Mouse (Mus musculus) cerebellum, postnatal 10 days (tissue): Measurements from ENCODE around the gene Gpkow.

Source experiments
- DNase-seq, 2 experiments: peaks; one replicate each; pipeline ENCODE4 v3.0.0; 2021; ENCODE audit warnings: mixed read lengths in 2 of 2

Gpkow gene

DNA sequence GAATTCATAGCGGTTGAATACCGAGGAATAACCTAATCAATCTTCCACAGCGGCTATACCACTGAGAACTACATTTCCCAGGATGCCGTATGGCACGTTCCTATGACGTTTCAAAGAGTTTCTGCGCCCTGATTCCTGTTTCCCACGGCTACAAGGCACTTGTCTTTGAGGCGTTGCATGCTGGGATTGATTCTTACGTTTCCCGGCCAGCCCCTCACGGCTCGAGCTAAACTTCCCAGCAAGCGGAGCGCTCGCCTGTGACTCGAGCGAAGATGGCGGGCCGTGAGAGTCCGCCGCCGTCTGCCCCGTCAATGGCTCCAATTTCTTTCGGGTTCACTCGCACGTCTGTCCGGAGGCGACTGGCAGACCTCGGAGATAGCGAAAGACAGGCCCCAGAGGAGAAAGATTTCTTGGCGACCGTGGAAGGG lies at the start of gene Gpkow:
Gene Gpkow, plus strand, starts transcription at position 178 of the 428 bp plus-strand sequence.
- peak; percentile 82 to 88 for DNase-seq

DNA sequence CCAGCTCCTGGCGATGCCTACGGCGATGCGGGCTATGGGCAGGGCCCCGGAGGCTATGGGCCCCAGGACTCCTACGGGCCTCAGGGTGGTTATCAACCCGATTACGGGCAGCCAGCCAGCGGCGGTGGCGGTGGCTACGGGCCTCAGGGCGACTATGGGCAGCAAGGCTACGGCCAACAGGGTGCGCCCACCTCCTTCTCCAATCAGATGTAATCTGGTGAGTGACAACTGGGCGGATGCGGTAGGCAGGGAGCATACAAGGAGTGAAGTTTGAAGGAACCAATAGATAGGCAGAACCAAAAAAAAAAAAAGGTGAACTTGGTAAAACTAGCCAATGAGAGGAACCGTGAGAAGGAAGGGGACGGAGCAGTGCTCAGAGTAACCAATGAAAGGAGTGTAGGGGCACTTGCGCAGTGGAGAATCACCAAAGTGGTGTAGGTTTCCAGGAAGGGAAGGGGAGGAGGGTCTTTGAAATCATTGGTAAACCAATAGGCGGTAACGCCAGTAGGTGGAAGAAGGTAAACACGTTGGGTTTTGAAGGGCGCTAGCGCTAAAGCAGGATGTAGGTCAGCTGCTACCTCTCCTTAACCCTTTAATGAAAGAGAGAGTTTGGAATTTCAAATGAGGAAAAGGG lies 48.1 kb upstream of the Gpkow start:
- DNase-seq = peak; percentile 77 to 80

DNA sequence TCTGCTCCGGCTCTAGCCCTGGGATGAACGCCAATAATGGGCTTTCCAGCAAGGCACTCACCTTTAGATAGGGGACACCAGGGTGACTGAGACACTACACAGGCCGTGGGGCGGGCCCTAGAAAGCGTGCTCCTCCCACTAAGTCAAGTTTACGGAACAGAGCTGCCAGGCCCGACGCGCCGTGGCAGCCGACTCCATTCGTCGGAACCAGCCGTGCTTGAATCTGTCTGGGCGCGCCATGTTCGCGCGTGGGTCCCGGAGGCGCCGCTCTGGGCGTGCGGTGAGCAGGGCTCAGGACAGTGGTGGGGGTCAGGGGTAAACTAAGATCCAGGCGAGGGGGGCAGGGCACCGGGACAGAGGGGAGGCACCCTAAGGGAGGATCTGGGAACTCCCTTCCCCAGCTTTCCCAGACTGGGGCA lies 39.7 kb upstream of the Gpkow start, which contains the start of gene Prickle3:
Gene Prickle3, plus strand, starts transcription at position 40 of the 419 bp plus-strand sequence.
- DNase-seq = peak; percentile 80 to 82

DNA sequence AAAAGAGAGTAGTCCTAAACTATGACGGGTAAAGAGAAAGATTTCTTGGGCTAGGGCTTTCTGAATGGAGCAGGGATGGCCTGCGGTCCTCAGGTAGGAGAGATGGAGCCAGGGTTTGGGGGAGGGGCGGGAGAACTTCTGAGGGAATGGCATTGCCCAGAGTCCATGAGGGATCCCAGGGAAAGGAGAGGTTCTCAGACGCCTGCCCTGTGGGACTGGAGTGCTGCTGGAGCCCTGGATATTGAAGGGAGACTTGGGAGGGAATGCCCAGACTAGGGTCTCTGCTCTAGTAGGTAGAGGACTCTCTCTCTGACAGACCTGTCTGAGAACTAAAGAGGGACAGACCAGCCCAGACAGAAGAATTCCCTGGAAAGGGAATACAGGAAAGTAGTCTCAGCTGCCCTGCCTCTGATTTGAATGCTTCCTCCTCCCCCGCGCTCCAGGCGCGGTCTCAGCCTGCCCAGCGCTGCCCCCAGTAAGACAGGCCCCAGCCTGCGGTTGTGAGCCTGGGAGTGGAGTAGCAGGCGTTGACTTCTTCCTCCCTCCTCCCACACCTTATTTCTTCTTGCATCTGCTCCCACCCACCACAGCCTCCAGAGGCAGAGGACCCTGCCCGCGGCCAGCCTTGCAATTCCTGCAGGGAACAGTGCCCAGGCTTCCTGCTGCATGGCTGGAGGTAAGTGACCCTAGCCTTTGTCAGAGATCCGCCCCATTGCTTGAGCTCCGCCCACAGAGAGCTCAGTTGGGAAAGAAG lies 38.7 kb upstream of the Gpkow start:
- DNase-seq = no peak

DNA sequence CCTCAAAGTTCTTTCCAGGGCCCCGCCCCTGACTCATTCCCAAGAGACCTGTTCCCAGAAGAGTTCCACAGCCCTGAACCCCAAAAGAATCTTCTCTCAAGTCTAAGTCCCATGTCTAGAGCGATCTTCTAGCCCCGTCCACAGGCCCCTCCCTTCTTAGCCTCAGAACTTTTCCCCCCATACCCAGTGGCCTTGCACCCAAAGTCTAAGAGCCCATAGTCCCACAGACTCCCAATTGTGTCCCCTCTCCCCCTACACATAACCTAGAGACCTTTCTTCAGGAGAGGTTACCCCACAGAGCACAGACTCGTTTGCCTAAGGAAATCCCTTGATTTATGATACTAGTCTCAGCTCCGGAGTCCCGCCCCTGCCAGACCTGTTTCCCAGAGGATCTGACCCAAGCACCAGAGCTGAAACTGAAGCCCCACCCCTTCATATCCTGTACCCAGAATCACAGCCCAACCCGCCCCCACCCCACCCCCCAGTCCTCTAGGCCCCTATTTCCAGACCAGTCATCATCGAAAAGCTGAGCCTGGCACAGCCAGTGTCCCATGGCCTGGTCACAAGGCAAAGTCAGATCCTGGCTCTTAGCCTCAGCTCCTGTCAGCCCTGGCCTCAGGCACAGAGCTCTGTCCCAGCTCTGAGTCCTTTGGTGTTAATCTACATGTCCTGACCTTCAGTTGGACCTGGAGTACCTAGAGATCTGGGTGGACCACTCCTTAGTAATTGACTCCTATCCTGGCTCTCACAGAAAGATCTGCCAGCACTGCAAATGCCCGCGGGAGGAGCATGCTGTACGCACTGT lies 37.9 kb upstream of the Gpkow start:
- DNase-seq = no peak

DNA sequence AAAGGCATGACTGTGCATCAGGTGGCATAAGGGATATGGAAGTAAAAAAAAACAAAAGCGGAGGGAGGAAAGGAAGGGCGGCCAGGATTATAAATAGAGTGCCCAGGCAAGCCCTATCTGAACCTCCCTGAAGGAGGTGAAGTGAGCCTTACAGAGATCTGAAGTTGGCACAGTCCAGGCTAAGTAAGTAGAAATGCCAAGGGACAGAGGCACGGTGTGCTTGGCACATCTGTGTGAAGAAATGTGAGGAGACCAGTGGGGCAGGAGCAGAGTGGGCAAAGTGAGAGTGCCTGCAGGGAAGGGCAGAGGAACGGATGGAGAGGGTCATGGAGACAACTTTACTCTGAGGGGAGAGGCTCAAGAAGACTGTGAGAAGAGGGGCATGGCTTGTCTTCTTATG lies 35.8 kb upstream of the Gpkow start:
- DNase-seq = no peak

DNA sequence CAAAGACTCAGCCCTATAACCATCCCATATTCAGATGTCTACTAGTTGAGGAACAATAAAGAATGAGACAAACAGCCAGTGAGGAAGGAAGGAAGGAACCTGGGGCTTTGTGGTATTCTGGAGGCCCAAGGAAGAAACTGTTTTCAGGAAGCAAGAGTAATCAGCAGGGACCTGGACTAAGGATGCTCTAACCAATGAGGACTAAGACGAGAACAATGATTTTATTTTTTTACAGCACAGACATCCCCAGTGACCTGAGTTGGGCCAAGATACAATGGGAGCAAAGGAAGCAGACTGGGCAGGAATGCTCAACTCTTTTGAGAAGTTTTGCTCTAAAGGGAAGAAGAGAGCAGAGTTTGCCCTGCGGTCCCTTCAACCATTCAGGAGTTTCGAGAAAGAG lies 34.0 kb upstream of the Gpkow start:
- DNase-seq = no peak

DNA sequence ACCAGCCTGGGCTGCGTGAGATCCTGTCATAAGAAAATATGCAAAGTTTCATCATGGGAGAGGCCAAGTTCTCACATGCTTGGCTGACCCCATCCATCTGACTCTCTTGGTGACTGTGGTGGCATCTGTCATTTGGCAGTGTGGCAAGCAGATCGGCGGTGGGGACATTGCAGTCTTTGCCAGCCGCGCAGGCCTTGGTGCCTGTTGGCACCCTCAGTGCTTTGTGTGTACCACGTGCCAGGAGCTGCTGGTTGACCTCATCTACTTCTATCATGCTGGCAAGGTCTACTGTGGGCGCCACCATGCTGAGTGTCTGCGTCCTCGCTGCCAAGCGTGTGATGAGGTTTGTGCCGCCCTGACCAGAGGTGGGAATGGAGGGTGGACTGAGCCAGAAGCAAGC lies 32.1 kb upstream of the Gpkow start:
- peak; percentile 89 to 94 for DNase-seq

DNA sequence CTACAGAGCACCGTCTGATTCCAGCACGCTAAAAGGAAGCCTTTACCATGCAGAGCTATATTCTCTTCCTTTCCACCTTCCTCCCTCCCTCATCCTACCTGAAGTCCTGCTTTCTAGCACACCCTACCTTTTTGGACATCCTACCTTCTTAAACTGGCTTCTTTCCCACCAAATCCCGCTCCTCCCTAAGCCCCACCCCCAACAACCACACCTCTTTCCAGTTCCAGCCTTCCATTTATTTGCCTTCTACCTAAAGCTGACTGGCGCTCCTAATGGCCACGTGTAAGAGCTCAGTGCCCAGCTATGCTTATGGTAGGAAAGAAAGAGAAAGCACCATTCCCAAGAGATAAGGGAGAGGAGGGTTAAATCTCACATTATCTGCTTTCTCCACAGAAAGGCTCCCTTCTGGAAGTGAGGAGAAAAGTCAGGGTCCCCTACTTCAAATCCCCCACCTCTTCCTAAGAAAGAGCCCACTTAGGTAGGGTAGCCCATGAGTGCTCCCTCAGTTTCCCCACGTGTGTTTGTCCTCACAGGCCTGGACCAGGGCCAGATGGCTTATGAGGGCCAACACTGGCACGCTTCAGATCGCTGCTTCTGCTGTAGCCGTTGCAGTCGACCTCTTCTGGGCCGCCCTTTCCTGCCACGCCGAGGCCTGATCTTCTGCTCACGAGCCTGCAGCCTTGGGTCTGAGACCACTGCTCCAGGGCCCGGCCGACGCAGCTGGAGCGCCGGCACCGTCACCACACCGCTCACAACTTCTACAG lies 31.0 kb upstream of the Gpkow start:
- DNase-seq = peak; percentile 56 to 63

DNA sequence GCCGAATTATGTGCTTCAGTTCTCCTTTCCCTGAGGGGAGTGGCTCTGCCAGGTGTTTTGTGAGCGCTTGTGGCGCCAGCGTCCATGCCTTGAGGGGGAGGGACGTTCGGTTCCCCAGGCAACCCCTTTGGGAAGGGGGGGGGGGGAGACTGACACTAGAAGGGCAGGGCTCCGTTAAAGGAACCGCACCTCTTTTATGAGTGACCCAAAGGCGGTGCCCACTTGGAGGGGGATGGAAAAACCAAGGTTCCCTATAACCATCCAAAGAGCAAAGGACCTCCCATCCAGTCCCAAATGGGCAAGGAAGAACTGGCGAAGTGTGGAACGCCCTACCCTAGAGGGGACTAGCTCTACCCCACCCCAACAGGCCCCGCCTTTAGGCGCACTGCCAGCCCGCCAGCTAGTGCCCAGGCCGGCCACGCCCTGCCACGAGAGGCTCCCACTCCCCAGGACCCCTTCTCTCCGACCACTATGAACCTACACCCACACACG lies 26.5 kb upstream of the Gpkow start:
- DNase-seq = peak; percentile 85 to 91

DNA sequence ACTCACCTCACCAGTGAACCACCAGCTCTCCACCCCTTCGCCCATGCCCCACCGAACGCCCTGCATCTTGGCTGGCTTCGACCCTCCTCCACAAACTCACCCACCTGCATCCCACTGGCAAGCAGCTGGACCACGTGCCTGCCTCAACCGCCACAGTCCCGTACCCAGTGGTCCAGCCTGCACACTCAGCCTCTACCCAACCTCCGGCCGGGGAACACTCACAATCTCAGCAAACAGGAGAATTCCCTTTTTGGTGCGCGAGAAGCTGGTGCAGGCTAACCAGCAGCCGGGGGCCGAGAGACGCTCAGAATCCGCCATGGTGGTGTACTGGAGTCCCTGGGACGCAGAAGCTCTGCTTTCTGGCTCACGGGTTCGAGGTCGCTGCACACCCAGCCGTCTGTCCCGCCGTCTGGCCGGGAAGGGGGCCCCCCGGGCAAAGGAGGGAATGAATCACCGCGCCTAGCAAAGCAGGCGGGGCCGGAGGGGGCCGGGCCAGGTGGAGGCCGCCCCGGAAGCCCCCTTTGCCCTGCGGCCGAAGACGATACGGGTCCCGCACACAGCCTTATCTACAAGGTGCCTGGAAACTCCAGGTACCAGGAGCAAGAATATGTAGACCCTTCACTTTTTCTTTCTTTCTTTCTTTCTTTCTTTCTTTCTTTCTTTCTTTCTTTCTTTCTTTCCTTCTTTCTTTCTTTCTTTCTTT lies 25.9 kb upstream of the Gpkow start, which contains the start of gene Plp2:
Gene Plp2, minus strand, starts transcription at position 470 of the 703 bp plus-strand sequence.
- peak in 1 of 2 experiments; percentile 70 for DNase-seq

DNA sequence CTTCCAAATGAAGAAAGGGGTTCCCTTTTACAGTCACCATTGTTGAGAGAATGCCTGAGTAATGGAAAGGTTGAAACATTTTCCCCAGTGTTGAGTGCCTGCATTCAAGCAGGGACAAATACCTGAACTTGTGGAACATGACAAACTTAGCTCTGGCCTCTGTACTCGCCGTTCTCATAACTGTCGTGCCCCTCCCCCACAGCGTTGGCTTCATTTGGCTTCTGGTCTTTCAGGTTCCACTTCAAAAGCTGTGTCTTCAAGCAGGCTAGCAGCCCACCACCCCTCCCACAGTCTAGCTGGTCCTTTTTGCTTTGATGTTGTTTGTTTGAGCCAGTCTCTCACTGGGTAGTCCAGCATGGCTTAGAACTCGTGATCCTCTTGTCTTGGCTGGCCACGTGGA lies 24.2 kb upstream of the Gpkow start:
- DNase-seq = no peak

DNA sequence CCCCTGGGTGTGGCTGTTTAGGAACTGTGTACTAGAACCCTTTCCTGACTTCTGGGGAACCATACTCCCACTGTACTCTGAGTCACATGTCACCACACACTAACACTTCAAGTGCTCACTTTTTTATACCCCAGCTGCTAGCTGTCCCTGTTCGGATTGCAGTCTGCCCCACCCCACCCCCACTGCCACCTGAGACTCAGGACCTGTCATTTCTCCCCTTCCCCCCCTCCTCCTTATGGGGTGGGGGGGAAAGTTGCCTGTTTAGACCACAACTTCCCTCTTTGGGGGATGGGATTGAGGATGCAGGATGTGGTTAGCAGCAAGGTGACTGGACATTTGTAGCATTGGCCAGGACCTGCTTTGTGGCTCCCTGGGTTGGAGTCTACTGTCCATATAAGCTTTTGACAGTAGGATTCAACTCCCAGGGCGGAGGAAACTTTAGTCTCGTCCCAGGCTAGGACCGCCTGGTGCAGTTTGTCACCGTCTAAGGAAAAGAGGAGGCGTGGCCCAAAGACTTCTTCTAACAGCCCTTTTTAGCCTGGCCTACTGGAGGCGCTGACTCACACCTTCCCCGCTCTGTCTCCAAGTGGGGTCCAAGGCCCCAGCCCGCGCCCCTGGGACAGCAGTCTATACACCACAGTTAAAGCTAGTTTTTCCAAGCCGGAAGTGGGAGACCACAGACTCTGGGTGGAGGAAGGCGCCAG lies 23.2 kb upstream of the Gpkow start:
- no peak for DNase-seq

DNA sequence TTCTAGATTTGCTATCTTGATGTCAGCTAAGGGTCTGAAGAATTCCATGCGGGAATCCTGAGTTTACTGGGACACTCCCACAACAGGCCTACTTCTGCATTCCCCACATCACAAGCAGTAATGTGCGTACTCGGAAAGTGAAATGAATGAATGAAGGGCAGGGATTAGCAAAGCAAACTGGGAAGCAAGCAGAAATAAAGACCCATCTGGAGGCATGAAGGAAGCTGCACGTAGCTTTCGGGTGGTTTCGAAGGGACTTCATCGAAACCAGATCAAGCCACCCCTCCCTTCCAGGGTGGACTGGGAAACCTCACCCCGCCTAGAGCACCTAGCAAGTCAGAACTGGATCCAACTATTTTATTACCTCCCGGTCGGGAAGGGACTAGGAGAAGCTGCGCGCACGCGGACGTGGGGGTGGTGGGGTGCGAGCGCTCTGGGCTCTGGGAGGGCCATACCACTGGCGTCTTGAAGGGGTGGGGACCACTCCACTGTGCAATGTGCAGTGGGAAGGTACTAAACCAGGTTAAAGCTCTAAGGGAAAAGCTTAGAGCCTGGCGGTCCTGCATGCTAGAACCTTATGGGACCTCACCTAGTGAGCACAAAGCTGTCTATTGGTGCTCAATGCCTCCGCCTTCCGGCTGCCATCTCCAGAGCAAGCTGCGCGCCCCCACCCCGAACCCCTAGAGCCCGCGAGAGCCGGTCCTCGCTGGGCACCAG lies 22.5 kb upstream of the Gpkow start:
- DNase-seq = peak; percentile 39 to 41

DNA sequence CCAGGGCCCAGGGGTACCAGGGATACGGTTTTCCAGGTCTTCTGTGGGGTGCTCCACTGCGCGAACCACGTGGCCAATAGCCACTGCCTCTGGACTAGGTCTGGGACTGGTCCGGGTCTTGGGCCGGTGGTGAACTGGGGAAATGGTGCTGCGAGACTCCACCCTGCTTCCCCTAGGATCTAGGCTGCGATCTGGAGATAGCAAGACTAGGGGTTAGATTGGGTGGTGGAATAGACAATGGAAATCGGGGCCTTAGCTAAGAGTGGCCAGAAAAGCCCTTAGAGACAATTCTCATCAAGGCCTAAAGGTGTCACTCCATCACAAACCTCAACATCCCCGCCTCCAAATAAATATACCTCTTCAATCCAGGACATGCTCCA lies 21.9 kb upstream of the Gpkow start:
- no peak for DNase-seq

DNA sequence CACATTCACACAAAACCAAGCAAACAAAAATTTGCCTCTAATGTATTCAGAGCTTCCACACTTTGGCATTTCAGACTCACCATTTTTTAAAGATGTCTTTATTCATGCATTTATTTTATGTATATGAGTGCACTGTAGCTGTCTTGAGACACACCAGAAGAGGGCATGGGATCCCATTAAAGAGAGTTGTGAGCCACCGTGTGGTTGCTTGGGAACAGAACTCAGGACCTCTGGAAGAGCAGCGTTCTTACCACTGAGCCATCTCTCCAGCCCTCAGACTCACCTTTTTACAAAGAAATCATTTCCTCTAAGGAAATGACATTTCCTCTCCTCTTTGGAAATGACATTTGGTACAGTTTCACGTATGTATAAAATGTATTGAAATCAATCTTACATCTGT lies 17.9 kb upstream of the Gpkow start:
- DNase-seq = no peak

DNA sequence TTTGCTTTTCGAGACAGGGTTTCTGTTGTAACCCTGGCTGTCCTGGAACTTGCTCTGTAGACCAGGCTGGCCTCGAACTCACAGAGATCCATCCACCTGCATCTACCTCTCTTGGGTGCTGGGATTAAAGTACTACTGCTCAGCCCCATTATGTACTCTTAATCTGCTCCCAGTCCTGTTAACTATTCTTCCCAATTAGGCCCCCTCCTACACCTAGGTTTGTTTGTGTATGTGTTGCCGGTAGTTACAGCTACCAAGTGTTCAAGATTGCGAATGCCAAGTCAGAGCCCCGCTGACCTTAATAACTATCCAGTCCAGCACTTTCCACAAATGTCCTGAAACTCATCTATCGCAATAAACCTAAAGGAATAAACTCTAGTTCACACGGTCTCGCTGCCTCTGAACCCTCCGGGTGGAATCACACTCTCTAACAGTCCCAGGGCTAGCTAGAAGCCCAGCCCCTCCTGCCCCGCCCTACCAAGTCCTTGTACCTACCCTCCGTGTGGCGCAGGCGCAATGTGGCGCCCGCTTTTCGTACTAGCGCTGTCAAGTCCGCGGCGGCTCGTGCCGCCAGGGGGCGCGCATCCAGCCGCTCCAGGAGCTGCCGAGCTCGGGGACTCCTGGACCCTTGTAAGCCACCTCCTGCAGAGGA lies 17.4 kb upstream of the Gpkow start:
- DNase-seq = peak; percentile 92 to 93

DNA sequence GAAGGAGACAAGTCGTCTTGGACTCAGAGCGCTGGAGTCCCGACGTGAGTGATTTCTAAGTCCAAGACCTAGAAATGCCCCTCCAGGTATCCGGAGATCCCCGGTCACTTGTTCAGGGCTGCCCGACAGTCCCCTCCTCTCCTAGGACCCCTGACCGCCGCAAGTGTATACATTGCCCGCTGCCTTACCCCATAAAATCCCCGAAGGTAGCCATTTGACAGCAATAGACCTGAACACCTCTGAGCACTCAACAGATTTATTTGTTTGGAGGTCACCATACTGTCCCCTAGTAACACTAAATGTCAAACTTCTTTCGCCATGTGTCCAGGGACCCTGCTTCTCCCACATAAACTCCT lies 16.9 kb upstream of the Gpkow start:
- DNase-seq = no peak

DNA sequence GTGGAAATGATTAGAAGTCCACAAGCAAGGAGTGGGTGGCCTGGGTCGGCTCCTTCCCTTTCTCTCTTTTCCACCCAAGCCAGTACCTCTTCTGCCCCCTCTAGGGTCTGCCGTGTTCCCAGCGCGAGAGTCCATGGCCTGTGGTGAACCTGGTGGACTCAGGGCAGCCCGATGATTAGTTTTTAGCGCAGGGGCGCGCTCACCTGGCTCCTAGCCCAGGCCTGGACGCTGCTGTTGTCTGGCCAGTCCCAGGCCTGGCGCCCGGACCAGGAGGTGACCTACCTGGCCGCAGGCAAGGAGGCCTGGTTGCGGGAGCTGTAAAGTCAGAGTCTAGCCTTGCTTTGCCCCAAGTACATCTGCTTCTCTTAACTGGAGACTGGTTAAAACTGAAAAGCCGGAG lies 16.1 kb upstream of the Gpkow start, which contains the start of gene Magix:
Gene Magix, minus strand, starts transcription at position 388 of the 400 bp plus-strand sequence.
- DNase-seq = peak in 1 of 2 experiments; percentile 37

DNA sequence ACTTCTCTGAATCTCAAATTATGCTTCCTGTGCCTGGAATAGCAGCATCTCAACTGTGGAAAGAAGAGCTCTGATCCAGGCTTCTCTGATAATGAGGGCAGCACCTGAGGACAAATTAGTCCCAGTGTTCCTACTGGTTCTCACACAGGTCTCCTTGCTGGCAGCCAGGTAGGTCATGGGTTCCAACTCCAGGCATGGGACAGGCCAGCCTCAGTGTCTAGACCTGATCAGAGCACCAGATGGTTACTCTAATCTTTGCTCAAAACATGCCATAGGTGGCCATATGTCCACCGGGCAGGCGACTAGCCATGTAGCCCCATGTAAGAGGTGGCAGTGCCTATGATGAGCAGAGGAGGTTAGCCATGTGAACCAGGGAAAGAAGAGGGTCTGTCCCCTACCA lies 8.6 kb upstream of the Gpkow start:
- peak in 1 of 2 experiments; percentile 21 for DNase-seq
